Mouse (Mus musculus) embryonic facial prominence, embryonic 10.5 days (tissue): ENCODE results near the gene Cxadr. TPM values are rescaled to one million over a fixed set of nuclear protein-coding genes. Genes with fewer than 3 reads are reported as not detected.

ENCODE experiments used
- DNase-seq: peaks from one replicate; pipeline ENCODE4 v3.0.0-alpha.2; 2017; ENCODE audit warnings: low spot score
- H3K27ac ChIP-seq: fragments of 300-500 bp; sonication (generic); replicated peaks from 2 replicates; pipeline ENCODE4 v1.5.1; 2016; ENCODE audit warnings: mild to moderate bottlenecking
- H3K27me3 ChIP-seq: fragments of 300-500 bp; sonication (generic); replicated peaks from 2 replicates; pipeline ENCODE4 v1.6.1; 2016; ENCODE audit warnings: low read depth, mild to moderate bottlenecking; ENCODE audit not compliant: poor library complexity, severe bottlenecking
- H3K36me3 ChIP-seq: fragments of 300-500 bp; sonication (generic); replicated peaks from 2 replicates; pipeline ENCODE4 v1.6.1; 2016; ENCODE audit warnings: mild to moderate bottlenecking, moderate library complexity
- H3K4me1 ChIP-seq: fragments of 300-500 bp; sonication (generic); 2 replicates; pipeline ENCODE4 v1.6.1; 2016
- H3K4me3 ChIP-seq: fragments of 300-500 bp; sonication (generic); 2 replicates; pipeline ENCODE4 v1.5.1; 2016; ENCODE audit warnings: mild to moderate bottlenecking, moderate library complexity
- H3K9me3 ChIP-seq: fragments of 300-500 bp; sonication (generic); 2 replicates; pipeline ENCODE4 v1.6.1; 2016; ENCODE audit warnings: mild to moderate bottlenecking
- WGBS: fragments of 180-500 bp; shearing (Covaris S2); methylation state at CpG from one replicate; pipeline ENCODE4 v1.1.7; 2016; 5-methylcytosine and 5-hydroxymethylcytosine counted together
- polyA plus RNA-seq: library from polyadenylated mRNA; unstranded; fragments of >200 nt; fragmentation: Nextera tagmentation; extraction: Ambion mirVana; gene quantifications from 2 replicates; pipeline ENCODE4 v1.2.1, GENCODE M21; 2016

Cxadr gene
- polyA plus RNA-seq, 1 experiment from 2014 or later, result 30.4 TPM

DNA sequence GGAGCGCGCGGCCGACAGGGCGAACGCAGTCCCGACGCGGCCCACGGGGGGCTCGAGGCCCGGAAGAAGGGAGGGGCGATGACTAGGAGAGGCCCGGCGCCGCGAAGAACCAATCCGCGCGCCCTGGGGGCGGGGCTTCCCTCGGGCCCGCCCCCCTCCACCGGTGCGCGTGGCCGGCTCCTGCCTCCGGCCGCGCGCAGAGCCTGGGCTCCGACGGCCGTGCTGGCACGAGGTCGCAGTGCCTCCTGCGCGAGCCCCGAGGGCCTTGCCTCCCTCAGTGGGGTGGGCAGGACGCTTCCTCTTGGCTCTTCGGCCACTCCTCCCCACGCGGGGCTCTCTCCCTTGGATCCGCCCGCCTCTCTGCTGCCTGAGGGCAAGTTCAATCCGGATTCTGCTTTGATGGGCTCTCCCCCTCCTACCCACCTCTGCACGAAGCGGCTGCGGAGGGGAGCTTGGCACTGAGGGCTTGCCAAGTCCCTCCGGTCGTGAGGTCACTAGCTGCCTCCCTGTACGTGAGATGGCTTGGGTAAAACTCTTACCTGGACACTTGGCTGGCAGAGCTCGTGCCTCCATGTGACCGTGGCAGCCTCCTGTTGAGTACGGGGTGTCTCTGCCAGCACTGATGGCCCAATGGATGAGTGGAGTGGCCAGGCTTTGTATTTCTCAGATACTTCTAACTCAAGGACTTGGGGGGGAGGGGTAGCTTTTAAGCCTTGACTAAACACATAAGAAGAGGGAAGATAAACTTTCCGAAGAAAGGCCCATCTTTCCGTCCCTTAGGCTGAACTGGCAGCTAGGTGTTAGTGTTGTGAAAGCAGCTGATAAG is 75.7 kb downstream of the Cxadr start, which contains the start of gene Btg3:
Btg3 (minus strand) TSS at position 448 of the 826 bp plus-strand sequence.
- 2% methylated on average over 57 of the region's 57 CpGs for WGBS
- peak within 1 kb of the TSS; percentile 98 for H3K27ac ChIP-seq

DNA sequence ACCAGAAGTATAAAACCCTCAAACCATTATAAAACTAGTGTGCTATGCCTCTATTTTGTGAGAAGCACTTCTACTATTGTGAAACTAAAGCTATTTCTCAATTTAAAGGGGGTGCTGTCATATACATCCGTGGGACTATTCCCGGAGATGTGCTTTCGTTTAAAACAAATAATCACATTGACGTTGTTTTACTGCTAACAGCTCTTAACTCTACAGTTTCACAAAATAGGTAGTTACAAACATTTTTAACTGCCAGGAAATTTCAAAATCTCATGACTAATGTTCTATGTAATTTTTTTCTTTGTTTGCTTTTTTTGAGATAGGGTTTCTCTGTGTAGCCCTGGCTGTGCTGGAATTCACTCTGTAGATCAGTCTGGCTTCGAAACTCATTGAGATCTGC is 77.2 kb downstream of the Cxadr start:
- Histone ChIP-seq H3K4me3 (no peak overlapping the region), H3K4me1 (peaks cover 22% of the 10 kb centered on the region), H3K36me3 (no peaks in the 10 kb centered on the region), H3K27me3 (no peaks in the 10 kb centered on the region), H3K9me3 (no peaks in the 10 kb centered on the region), H3K27ac (no peak overlapping the region)
- no peak for DNase-seq
- WGBS, result 92% methylated on average over 5 of the region's 5 CpGs

More for the DNA sequence above, 75.7 kb downstream of the Cxadr start, which contains the start of gene Btg3:
- Histone ChIP-seq H3K27me3 (no peaks in the 10 kb centered on the region), H3K4me3 (peak within 1 kb of the TSS; percentile 94), H3K9me3 (no peaks in the 10 kb centered on the region), H3K4me1 (peaks cover 22% of the 10 kb centered on the region), H3K36me3 (peaks cover 11% of the 10 kb centered on the region)
- DNase-seq, result peak; percentile 95

DNA sequence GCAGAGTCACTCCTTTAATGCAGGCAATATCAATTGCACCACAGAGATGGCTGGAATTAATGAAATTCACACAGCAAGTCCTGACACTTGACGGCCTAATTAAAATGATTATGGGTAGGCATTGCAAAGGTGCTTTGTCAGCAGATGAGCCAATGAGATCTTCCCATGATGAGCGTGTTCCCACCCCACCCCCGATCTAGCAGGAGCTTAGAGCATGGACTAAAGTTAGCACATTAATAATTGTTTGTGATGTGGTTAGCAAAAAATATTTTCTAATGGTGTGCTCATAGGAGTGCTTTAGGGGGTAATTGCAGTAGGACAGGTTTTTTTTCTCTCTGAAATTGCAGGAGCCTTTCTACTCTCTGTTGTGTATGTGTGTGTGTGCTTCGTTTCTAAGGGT is 87.8 kb downstream of the Cxadr start:
- H3K4me3 ChIP-seq, result no peak overlapping the region
- no peak for DNase-seq
- H3K27ac ChIP-seq, result no peak overlapping the region
- WGBS, result 84% methylated on average over 4 of the region's 4 CpGs
- no peaks in the 10 kb centered on the region for H3K4me1 ChIP-seq
- H3K27me3 ChIP-seq, result no peaks in the 10 kb centered on the region
- H3K9me3 ChIP-seq, result no peaks in the 10 kb centered on the region
- H3K36me3 ChIP-seq, result no peaks in the 10 kb centered on the region

- Histone ChIP-seq H3K27ac (no peak overlapping the region), H3K27me3 (no peaks in the 10 kb centered on the region), H3K36me3 (no peaks in the 10 kb centered on the region), H3K4me3 (no peak overlapping the region), H3K9me3 (no peaks in the 10 kb centered on the region), H3K4me1 (no peaks in the 10 kb centered on the region)
- DNase-seq, result no peak
- WGBS, result 84% methylated on average over 3 of the region's 3 CpGs
Measured at GRCm38 (mm10) chr16:78389986-78390385, 88.7 kb downstream of the Cxadr start.

DNA sequence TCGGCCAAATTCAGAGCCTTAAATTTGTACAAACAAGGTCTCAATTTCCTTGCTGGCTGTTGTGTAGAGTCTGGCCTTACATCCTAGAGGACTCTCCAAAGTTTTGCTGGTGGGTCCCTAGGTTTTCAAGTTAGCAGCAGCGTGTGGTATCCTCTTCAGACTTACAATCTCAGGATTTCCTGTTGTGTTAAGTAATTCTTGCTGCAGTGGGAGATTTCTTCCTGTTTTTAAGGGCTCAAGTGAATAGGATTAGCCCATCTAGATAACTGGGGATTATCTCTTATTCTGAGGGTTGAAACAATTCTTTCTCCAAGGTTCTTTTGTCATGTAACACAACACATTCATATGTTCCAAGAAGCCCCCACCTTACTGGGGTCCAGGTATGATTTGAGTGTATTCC is 90.1 kb downstream of the Cxadr start:
- 71% methylated on average over 2 of the region's 2 CpGs for WGBS

GRCm38 (mm10) chr16:78398734-78399133 is 97.4 kb downstream of the Cxadr start:
- no peaks in the 10 kb centered on the region for H3K9me3 ChIP-seq
- no peaks in the 10 kb centered on the region for H3K4me1 ChIP-seq
- no peaks in the 10 kb centered on the region for H3K27me3 ChIP-seq
- no peak overlapping the region for H3K27ac ChIP-seq
- 87% methylated on average over 6 of the region's 6 CpGs for WGBS
- H3K36me3 ChIP-seq, result no peaks in the 10 kb centered on the region
- DNase-seq, result no peak
- no peak overlapping the region for H3K4me3 ChIP-seq

More for the DNA sequence above, 90.1 kb downstream of the Cxadr start:
- Histone ChIP-seq H3K4me1 (no peaks in the 10 kb centered on the region), H3K4me3 (no peak overlapping the region), H3K36me3 (no peaks in the 10 kb centered on the region), H3K27me3 (no peaks in the 10 kb centered on the region), H3K27ac (no peak overlapping the region), H3K9me3 (no peaks in the 10 kb centered on the region)
- DNase-seq, result no peak

GRCm38 (mm10) chr16:78399423-78399822 is 98.1 kb downstream of the Cxadr start:
- H3K27me3 ChIP-seq, result no peaks in the 10 kb centered on the region

DNA sequence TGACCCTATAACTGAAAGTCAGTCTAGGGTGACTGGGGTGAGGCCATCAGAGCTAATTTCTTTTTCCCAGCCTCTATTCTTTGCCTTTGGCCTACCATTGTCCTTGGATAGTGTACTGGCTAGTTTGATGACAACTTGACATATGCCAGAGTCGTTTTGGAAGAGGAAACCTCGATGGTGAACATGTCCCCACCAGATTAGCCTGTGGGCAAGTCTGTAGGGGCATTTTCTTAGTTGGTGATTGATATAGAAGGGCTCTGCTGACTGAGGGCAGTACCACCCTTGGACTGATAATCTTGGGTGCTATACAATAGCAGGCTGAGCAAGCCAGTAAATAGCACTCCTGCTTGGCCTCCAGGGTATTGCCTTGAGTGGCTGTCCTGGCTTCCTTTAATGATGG is 101.0 kb downstream of the Cxadr start:
- DNase-seq, result no peak
- Histone ChIP-seq H3K36me3 (no peaks in the 10 kb centered on the region), H3K4me1 (no peaks in the 10 kb centered on the region), H3K27ac (no peak overlapping the region), H3K9me3 (no peaks in the 10 kb centered on the region), H3K27me3 (no peaks in the 10 kb centered on the region), H3K4me3 (no peak overlapping the region)
- WGBS, result 60% methylated on average over 2 of the region's 2 CpGs

More at GRCm38 (mm10) chr16:78399423-78399822, 98.1 kb downstream of the Cxadr start:
- H3K36me3 ChIP-seq, result no peaks in the 10 kb centered on the region
- H3K4me3 ChIP-seq, result no peak overlapping the region
- no peaks in the 10 kb centered on the region for H3K9me3 ChIP-seq
- no peak overlapping the region for H3K27ac ChIP-seq
- H3K4me1 ChIP-seq, result no peaks in the 10 kb centered on the region
- 85% methylated on average over 3 of the region's 3 CpGs for WGBS
- no peak for DNase-seq

GRCm38 (mm10) chr16:78406657-78407056 is 105.4 kb downstream of the Cxadr start:
- H3K4me3 ChIP-seq, result no peak overlapping the region
- DNase-seq, result no peak
- no peak overlapping the region for H3K27ac ChIP-seq
- no peaks in the 10 kb centered on the region for H3K27me3 ChIP-seq
- no peaks in the 10 kb centered on the region for H3K36me3 ChIP-seq
- no peaks in the 10 kb centered on the region for H3K4me1 ChIP-seq
- WGBS, result 86% methylated on average over 2 of the region's 2 CpGs
- no peaks in the 10 kb centered on the region for H3K9me3 ChIP-seq

- 91% methylated on average over 6 of the region's 6 CpGs for WGBS
- no peak overlapping the region for H3K4me3 ChIP-seq
Measured at GRCm38 (mm10) chr16:78407855-78408254, 106.6 kb downstream of the Cxadr start.

More at GRCm38 (mm10) chr16:78407855-78408254, 106.6 kb downstream of the Cxadr start:
- Histone ChIP-seq H3K27ac (no peak overlapping the region), H3K4me1 (no peaks in the 10 kb centered on the region), H3K27me3 (no peaks in the 10 kb centered on the region), H3K36me3 (no peaks in the 10 kb centered on the region), H3K9me3 (no peaks in the 10 kb centered on the region)
- no peak for DNase-seq

Other genes starting within 250 kb of the Cxadr start
- gene Btg3, start 75.7 kb downstream of the Cxadr start, polyA plus RNA-seq, result 31.0 and 36.6 TPM in 2 replicates